Mouse (Mus musculus): ENCODE measurements around the gene U2af2. TPM values are rescaled to one million over a fixed set of nuclear protein-coding genes. Genes with fewer than 3 reads are reported as not detected.
A peak's percentile ranks its signal among the peaks of the same experiment; 100 is the strongest.
"Not testable (repeated sequence)": the region's sequence is repeated elsewhere in the genome, so short reads cannot be mapped to it uniquely, and the experiment has no call there.

Gene U2af2
- polyA plus RNA-seq, 1 experiment from 2014 or later, result 148 TPM

DNA sequence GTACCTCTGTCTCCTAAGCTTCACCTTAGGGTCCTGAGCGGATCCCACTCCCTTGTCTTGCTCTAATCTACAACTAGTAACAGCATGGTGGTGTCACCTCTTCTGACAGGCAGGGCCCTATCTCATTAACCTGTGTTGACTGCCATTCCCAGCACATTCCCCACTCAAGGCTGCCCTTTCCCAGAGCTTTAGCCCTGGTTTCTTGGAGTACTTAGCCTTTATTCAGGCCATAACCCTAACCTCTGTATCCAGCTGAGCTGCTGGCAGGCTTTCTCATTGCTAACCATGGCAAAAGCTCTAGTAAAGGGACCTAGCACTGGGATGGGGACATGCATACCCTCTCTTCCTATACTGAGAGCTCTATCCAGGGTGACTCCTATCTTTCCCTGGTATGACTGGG is 3.3 kb upstream of the U2af2 start:
- no peak for ATAC-seq (ENCODE audit: low FRiP score, low read depth)
- Histone ChIP-seq H3K9ac (replicated peaks) (no peak overlapping the region), H3K36me3 (no peaks in the 10 kb centered on the region), H3K4me3 (no peak overlapping the region), H3K4me1 (peaks cover 35% of the 10 kb centered on the region), H3K4me2 (replicated peaks) (no peak overlapping the region), H3K9me3 (no peaks in the 10 kb centered on the region), H3K27me3 (peaks cover 53% of the 10 kb centered on the region), H3K27ac (replicated peaks) (no peak overlapping the region)
- 91% methylated on average over 1 of the region's 1 CpGs for WGBS

DNA sequence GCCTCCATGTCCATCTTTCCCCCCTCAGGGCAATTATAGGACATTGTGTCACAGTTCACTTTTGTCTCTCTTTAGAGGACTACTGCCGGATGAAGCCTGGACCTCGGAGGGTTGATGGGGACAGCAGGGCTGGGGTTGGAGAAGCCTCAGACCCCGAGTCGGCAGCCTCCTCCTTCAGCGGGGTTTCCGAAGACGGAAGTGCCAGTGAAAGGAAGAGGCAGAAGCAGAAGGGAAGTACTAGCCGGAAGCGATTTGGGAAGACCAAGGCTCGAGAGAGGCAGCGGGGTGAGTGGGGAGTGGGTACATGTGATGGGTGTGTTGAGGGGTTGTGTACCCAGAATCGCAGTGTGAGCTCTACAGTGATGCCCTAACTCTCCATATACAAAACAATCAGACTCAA is 2.5 kb upstream of the U2af2 start:
- Histone ChIP-seq H3K9ac (replicated peaks) (peak overlapping the region; percentile 81; the same call in 1 of the 2 replicates), H3K27ac (replicated peaks) (peak overlapping the region; percentile 99; the same call in 1 of the 2 replicates), H3K36me3 (0 out of 2 replicates have a peak, but pooled peaks cover 3% of the 10 kb centered on the region), H3K27me3 (peaks cover 45% of the 10 kb centered on the region), H3K4me2 (replicated peaks) (no peak overlapping the region), H3K9me3 (no peaks in the 10 kb centered on the region), H3K4me3 (no peak overlapping the region), H3K4me1 (peaks cover 37% of the 10 kb centered on the region)
- 94% methylated on average over 12 of the region's 12 CpGs for WGBS
- no peak for ATAC-seq (ENCODE audit: low FRiP score, low read depth)

DNA sequence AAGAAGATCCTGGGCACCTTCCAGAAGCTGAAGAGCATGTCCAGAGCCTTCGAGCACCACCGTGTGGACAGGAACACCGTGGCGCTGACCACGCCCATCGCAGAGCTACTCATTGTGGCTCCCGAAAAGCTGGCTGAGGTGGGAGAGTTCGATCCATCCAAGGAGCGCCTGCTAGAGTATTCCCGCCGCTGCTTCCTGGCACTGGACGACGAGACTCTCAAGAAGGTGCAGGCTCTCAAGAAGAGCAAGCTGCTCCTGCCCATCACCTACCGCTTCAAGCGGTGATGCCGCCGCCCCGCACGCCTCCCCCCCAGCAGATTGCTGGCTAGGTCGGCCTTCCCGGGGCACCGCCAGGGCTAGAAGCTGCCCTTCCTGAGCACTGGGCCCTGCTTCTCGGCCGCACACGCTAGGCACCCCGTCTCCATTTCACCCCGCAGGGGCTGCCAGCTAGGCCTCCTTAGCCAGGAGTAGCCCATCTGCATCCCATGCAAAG is 1.7 kb upstream of the U2af2 start:
- Histone ChIP-seq H3K27me3 (peaks cover 36% of the 10 kb centered on the region), H3K9me3 (no peaks in the 10 kb centered on the region), H3K27ac (replicated peaks) (peak overlapping the region; percentile 99), H3K9ac (replicated peaks) (peak overlapping the region; percentile 81), H3K4me1 (peaks cover 40% of the 10 kb centered on the region), H3K36me3 (0 out of 2 replicates have a peak, but pooled peaks cover 5% of the 10 kb centered on the region), H3K4me3 (peak overlapping the region; percentile 61), H3K4me2 (replicated peaks) (peak overlapping the region; percentile 85)
- 4% methylated on average over 27 of the region's 27 CpGs for WGBS
- ATAC-seq (ENCODE audit: low FRiP score, low read depth), result peak; percentile 16

DNA sequence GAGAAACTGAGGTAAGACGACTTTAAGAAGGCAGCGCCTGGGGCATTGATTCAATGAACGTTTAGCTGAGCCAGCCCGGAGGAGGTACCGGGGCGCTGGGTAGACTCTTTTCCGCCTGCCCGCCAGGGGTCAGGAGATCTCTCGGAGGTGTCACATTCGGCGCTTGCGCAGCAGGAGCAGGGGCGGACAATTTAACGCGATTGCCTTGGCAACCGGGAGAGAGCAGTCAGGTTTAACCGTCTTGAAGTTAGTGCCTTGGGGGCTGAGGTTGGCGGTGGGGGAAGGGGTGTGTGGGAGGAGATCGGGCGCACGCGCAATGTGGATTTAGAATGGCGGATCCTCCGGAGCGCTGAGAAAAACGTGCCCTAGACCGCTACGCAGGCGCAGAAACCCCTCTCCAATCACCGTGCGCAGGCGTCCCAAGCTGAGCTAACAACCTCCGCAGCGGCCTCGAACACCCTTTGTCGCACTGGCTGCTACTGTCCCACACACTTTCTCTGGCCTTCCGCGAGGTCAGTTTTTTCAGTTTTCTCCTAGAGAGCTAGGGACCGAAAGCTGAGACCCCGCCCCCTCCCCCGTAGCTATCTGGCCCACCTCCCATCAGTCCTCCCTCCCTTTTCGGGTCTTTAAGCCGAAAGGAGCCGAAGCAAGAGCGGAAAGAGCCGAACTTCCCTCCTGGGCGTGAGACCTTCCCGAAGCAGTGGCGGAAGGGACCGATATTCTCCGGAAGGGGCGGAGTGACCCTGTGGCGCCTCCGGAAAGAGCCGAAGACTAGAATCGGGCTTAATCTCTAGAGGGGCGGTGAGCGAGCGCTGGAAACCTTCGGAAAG is 784 bp upstream of the U2af2 start:
- Histone ChIP-seq H3K9me3 (no peaks in the 10 kb centered on the region), H3K9ac (replicated peaks) (peak overlapping the region; percentile 81)

DNA sequence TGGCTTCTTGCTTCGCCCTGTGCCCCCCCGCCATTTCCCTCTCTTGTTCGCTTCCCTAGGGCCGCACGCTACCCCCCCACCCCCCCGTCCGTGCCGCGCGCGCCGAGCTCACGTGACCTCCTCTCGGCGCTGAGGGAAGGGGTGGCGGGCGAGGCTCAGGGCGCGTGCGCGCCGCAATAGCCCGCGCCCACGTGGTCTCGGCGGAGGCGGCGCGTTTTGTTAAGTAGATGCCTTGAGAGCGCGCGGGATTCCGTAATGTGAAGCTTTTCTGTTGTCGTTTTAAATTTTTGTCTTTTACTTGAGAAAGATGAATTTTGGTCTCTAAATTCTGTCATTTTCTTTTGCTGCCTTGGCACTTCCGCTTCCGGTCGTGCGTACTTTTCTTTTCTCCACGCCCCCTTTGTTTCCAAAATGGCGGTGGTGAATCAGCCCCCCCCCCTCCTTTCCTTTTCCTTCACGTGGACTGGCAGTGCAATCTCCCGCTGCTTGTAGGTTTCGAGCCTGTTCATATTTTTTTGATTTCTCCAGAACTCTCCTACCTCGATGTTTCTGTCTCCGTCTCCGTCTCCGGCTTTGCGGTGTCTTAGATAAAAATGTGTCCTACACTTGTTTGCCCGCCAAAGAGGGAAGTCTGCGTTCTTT is 538 bp downstream of the U2af2 start:
- H3K9ac ChIP-seq (replicated peaks), result peak overlapping the region; percentile 81
- no peaks in the 10 kb centered on the region for H3K9me3 ChIP-seq
- H3K36me3 ChIP-seq, result peaks cover 23% of the 10 kb centered on the region
- H3K4me2 ChIP-seq (replicated peaks), result peak overlapping the region; percentile 85
- peak overlapping the region; percentile 61 for H3K4me3 ChIP-seq
- H3K27me3 ChIP-seq, result peaks cover 14% of the 10 kb centered on the region
- H3K4me1 ChIP-seq, result peaks cover 33% of the 10 kb centered on the region
- under 1% methylated on average over 34 of the region's 51 CpGs for WGBS
- ATAC-seq (ENCODE audit: low FRiP score, low read depth), result peak; percentile 44
- H3K27ac ChIP-seq (replicated peaks), result peak overlapping the region; percentile 99

More for the DNA sequence above, 784 bp upstream of the U2af2 start:
- Histone ChIP-seq H3K27ac (replicated peaks) (peak overlapping the region; percentile 99), H3K36me3 (peaks cover 10% of the 10 kb centered on the region; the same call in 1 of the 2 replicates), H3K4me2 (replicated peaks) (peak overlapping the region; percentile 85), H3K4me1 (peaks cover 40% of the 10 kb centered on the region), H3K27me3 (peaks cover 27% of the 10 kb centered on the region), H3K4me3 (peak overlapping the region; percentile 61)
- peak; percentile 87 for ATAC-seq (ENCODE audit: low FRiP score, low read depth)
- under 1% methylated on average over 60 of the region's 60 CpGs for WGBS

DNA sequence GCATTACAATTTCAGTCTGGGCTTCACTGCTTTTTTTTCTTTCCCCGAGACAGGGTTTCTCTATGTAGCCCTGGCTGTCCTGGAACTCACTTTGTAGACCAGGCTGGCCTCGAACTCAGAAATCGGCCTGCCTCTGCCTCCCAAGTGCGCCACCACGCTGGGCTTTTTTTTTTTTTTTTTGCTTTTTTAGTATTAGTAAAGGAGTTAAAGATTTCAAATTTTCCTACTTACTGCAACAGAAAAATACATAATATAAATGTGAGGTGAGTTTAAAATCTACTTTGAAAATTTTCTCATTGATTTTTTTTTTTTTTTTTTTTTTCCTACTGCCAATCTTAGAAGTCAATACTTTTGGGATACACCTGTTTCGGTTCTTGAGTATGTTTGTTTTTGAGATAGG is 2.9 kb downstream of the U2af2 start:
- H3K4me1 ChIP-seq, result peaks cover 27% of the 10 kb centered on the region
- no peak for ATAC-seq (ENCODE audit: low FRiP score, low read depth)
- H3K4me3 ChIP-seq, result no peak overlapping the region
- H3K9ac ChIP-seq (replicated peaks), result no peak overlapping the region
- H3K4me2 ChIP-seq (replicated peaks), result no peak overlapping the region
- H3K36me3 ChIP-seq, result peaks cover 47% of the 10 kb centered on the region
- WGBS, result 96% methylated on average over 6 of the region's 6 CpGs
- H3K27me3 ChIP-seq, result no peaks in the 10 kb centered on the region
- H3K27ac ChIP-seq (replicated peaks), result no peak overlapping the region
- no peaks in the 10 kb centered on the region for H3K9me3 ChIP-seq

DNA sequence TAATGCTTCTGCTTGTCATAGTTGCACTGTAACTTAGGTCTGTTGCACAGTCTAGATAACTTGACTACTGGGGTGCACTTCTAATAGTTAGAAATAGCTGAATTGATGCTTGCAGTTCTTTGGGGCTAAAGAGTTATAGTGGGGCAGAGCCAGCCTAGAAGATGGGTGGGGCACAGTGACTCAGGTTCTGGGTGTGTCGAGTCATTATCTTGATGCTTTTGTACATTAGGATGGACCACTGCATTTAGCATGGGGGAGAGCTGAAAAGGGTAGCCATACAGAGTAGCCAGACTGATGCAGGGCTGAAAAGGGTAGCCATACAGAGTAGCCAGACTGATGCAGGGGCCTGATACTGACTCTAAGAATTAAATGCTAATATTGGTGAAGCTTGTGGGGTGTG is 11.6 kb downstream of the U2af2 start:
- WGBS, result 97% methylated on average over 1 of the region's 1 CpGs
- no peaks in the 10 kb centered on the region for H3K9me3 ChIP-seq
- H3K4me2 ChIP-seq (replicated peaks), result no peak overlapping the region
- no peak for ATAC-seq (ENCODE audit: low FRiP score, low read depth)
- H3K27me3 ChIP-seq, result no peaks in the 10 kb centered on the region
- H3K36me3 ChIP-seq, result peaks cover 96% of the 10 kb centered on the region
- H3K4me3 ChIP-seq, result no peak overlapping the region
- H3K27ac ChIP-seq (replicated peaks), result no peak overlapping the region
- H3K9ac ChIP-seq (replicated peaks), result no peak overlapping the region
- no peaks in the 10 kb centered on the region for H3K4me1 ChIP-seq

DNA sequence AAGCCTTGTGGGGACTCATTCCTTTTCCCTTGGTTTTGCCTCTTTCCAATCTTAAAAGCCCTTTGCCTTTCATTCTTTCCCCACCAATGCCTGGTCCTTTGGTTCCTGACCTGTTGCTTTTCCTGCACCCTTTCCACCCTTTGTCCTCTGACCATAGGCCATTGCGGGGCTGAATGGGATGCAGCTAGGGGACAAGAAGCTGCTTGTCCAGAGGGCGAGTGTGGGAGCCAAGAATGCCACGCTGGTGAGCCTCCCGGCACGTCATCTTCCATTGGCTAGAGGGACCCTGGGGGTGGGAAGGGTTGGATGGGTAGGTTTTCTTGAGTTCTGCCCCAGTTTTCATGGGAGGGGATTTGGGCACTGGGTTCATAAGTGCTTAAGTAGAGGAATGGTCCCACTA is 13.0 kb downstream of the U2af2 start:
- H3K27me3 ChIP-seq, result no peaks in the 10 kb centered on the region
- no peak overlapping the region for H3K4me2 ChIP-seq (replicated peaks)
- H3K27ac ChIP-seq (replicated peaks), result no peak overlapping the region
- H3K36me3 ChIP-seq, result peaks cover 87% of the 10 kb centered on the region
- WGBS, result 90% methylated on average over 5 of the region's 5 CpGs
- H3K9ac ChIP-seq (replicated peaks), result no peak overlapping the region
- no peak for ATAC-seq (ENCODE audit: low FRiP score, low read depth)
- no peak overlapping the region for H3K4me3 ChIP-seq
- no peaks in the 10 kb centered on the region for H3K4me1 ChIP-seq
- no peaks in the 10 kb centered on the region for H3K9me3 ChIP-seq

DNA sequence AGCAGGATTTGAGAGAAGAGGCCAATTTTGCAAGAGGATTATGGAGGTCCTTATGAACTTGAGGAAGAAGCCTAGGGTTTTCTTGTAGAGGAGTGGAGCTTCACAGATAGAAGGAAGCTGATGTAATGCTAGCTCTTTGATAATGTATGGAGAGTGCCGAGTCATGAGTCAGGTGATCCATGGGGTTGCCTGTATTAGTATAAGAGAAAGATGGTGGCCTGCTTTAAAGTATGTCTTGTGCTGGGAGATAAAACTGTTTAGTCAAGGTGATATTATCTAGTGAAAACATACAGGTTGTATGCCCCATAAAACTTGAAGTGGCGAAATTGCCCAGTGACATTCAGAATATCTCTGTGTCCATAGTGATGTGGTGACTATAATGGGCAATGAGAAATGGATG is 15.0 kb downstream of the U2af2 start:
- Histone ChIP-seq H3K4me3 (no peak overlapping the region), H3K36me3 (peaks cover 68% of the 10 kb centered on the region)
- whole genome bisulfite sequencing, result 94% methylated on average over 2 of the region's 2 CpGs

DNA sequence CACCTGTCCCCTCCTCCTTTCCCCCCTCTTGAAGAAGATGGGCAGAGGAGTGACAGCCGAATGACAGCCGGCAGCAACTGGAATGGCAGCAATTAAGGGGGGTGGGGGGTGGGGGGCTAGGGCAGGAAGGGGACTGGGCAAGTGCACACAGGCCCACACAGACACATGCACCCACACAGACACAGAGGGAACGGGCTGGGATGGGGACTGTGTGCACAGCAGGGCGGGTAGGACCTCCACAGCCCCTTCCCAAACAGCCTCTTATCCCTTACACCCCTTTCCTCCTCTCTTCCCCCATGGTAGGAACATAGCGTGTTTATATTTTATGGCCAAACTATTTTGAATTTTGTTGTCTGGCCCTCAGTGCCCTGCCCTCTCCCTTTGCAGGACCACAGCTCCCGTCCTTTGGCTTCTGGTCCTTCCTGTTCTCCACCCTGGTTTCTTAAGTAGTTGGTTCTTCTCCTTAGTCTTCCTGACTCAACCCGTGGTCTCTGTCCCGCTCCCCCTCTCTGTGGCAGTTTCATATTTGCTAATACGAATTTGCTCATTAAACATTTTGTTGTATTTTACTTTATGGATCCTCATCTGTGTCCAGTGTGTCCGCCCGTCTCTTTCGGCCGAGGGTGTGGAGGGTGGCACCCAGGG is 17.5 kb downstream of the U2af2 start:
- ATAC-seq (ENCODE audit: low FRiP score, low read depth), result peak; percentile 19
- Histone ChIP-seq H3K9ac (replicated peaks) (peak overlapping the region; percentile 44; the same call in 1 of the 2 replicates), H3K4me2 (replicated peaks) (peak overlapping the region; percentile 83), H3K27ac (replicated peaks) (peak overlapping the region; percentile 89), H3K36me3 (peaks cover 55% of the 10 kb centered on the region), H3K4me3 (peak overlapping the region; percentile 99)
- not testable (repeated sequence) for H3K27me3 ChIP-seq, H3K4me1 ChIP-seq, H3K9me3 ChIP-seq
- 53% methylated on average over 9 of the region's 13 CpGs for WGBS

More for the DNA sequence above, 15.0 kb downstream of the U2af2 start:
- Histone ChIP-seq H3K4me2 (replicated peaks) (no peak overlapping the region), H3K4me1 (peaks cover 10% of the 10 kb centered on the region), H3K27ac (replicated peaks) (no peak overlapping the region), H3K9ac (replicated peaks) (no peak overlapping the region), H3K9me3 (no peaks in the 10 kb centered on the region), H3K27me3 (no peaks in the 10 kb centered on the region)
- no peak for ATAC-seq (ENCODE audit: low FRiP score, low read depth)

DNA sequence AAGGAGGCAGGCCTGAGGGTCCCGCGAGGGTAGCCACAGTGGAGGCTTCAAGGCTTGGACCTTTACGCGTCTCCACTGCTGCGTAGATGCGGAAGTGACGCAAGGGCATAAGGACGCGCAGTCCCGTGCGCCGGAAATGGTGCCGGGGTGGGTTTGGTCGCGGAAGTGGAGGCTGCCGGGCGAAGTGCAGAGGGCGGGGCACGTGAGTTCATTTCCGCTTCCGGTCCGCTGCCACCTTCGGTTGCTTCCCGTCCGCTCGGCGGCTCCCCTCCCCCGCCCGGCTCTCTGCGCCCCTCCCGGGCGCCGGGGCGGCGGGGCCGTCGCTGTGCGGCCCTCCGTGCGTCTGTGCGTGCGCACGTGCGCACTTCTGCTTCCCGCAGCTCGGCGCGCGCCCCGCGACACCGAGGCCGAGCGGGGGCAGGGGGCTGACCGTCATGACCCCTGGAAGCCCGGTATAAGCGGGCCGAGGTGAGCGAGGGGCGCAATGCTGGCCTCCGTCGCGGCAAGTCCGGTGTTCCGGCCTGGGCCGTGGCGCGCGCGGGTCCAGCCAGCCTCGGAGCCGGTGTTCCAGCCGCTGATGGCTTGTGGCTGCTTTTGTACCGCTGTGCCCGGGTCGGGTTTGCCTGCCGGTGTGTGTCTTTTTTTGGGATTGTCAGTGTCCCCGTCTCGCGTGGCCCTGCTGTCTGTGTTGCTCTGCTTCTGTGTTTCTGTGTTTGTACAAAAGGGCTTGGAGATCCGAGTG is 18.2 kb downstream of the U2af2 start, which contains the start of gene Epn1:
TSS of gene Epn1 (plus strand) at position 226 of the 742 bp plus-strand sequence.
- Histone ChIP-seq H3K4me3 (peak within 1 kb of the TSS; percentile 99), H3K27ac (replicated peaks) (peak within 1 kb of the TSS; percentile 89), H3K4me1 (peaks cover 10% of the 10 kb centered on the region), H3K27me3 (no peaks in the 10 kb centered on the region), H3K4me2 (replicated peaks) (peak within 1 kb of the TSS; percentile 83), H3K36me3 (peaks cover 53% of the 10 kb centered on the region), H3K9ac (replicated peaks) (peak within 1 kb of the TSS; percentile 97), H3K9me3 (no peaks in the 10 kb centered on the region)
- ATAC-seq (ENCODE audit: low FRiP score, low read depth), result peak; percentile 97
- under 1% methylated on average over 81 of the region's 81 CpGs for WGBS
